Mouse (Mus musculus) small intestine, adult 10 weeks (tissue): ENCODE data around the gene AY074887. TPM values are rescaled to one million over a fixed set of nuclear protein-coding genes. Genes with fewer than 3 reads are reported as not detected.

Source experiments
- polyA plus RNA-seq: library from polyadenylated mRNA; stranded (reverse); fragments of 350-450 nt; fragmentation: Illumina TruSeq; extraction: RNeasy Lipid Tissue Mini Kit (QIAGEN cat#74804); gene quantifications from one replicate; pipeline ENCODE4 v1.2.3, GENCODE M21; 2014; ENCODE audit warnings: low replicate concordance

Gene AY074887
- not detected for polyA plus RNA-seq

DNA sequence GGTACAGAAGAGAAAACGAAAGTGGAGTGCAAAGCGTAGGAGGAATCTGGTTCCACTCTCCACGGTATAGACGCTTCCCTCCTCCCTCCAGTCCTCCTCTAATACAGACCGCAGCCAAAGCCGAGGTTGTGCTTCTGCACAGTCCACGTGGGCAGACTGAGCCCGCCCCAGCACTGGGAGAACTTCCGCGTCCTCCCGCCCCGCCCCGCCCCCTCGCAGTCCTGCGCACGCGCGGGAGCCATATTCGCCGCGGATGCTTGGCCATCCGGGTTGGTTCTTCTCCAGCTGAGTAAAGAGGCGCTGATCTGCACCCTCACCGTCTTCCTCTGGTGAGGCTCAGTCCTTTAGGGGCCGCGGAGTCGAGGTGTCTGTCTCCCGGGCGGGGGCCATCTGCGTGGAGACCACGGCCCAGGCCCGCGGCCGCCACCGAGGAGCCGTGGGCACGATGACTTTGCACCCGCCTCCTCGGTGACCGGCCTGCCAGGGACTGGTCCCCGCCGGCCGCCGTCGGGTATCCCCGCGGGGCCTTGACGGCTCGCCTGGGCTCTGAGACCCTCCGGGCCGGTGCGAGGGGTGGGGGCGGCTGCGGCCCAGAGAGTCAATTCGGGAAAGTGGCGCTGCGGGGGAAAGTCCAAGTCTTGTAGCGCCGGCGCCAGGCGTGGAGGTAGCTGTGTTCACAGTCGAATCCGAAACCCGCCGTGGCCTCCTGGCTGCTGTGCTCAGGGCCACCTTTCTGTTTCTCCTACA is at the start of gene AY074887, which contains the start of gene Psma4:
Gene AY074887 (minus strand): TSS at position 424 of the 747 bp plus-strand sequence.
Gene Psma4 (plus strand): TSS at position 216 of the 747 bp plus-strand sequence.

DNA sequence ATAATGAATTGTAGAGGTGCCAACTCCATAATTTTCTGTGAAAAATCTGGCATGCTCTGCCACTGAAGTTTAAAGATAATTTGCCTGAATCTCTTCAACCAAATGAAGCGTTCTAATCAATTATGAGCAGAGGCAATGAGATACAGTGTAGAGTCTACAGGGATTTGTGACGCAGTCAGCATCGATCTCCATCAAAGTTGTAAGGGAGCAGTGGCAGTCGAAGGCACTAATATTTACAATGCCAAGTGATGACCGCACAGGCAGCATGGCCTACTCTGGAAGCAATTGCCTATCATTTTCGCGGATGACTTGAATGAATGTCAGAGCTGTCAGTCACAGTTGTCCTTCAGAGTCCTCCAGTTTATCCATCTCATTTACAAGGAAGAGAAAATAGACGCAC is 29.9 kb upstream of the AY074887 start, which contains the start of gene Chrna5:
Gene Chrna5 (plus strand): TSS at position 207 of the 400 bp plus-strand sequence.

DNA sequence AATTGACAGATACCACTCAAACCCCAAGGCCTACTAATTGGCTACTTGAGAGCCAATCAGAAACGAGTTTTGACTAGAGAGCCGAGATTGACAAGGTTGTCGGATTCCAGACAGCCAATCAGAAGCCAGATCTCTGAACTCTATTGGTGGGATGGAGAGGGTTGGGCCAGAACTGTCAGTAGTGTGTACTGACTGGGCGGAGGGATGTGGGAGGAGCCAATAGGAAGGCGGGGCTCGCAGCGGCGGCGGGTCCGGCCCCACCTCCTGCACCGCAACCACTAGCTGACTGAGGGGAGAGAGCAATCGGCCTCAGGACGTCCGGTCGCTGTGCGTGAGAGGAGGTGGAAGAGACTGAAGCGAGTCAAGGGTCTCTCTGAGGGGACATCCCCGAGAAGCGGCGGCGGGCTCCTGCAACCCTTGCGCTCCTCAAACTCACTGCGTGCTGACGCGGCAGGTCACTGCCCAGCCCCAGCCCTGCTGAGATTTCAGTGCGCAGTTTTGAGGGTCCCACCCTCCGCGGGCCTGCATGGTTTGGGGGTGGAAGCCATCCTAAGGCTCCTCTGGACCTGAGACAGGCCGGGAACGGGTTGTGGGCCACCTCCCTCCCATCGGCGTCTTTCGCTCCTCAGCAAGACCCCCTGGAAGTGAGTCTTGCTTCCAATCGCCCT is 33.7 kb downstream of the AY074887 start, which contains the start of gene Hykk:
Gene Hykk (plus strand): TSS at position 274 of the 668 bp plus-strand sequence.

Other genes starting within 250 kb of the AY074887 start
- gene Wdr61, start 216.5 kb downstream of the AY074887 start, polyA plus RNA-seq = 64.7 TPM
- gene Crabp1, start 186.2 kb downstream of the AY074887 start, polyA plus RNA-seq = not detected
- 266 TPM for gene Ireb2, start 87.2 kb downstream of the AY074887 start, polyA plus RNA-seq
- gene Hykk, start 33.7 kb downstream of the AY074887 start, polyA plus RNA-seq = 9.8 TPM
- 542 TPM for gene Psma4, start 208 bp downstream of the AY074887 start, polyA plus RNA-seq
- 0.59 TPM for gene Chrna5, start 29.9 kb upstream of the AY074887 start, polyA plus RNA-seq
- 1.7 TPM for gene Chrna3, start 75.6 kb upstream of the AY074887 start, polyA plus RNA-seq
- gene Chrnb4, start 97.8 kb upstream of the AY074887 start, polyA plus RNA-seq = 0.59 TPM
- 68.0 TPM for gene Ube2q2, start 197.9 kb upstream of the AY074887 start, polyA plus RNA-seq